Mouse (Mus musculus) testis, adult 2 months (tissue): ENCODE data around the gene Cpsf4l.

Source experiments
- CTCF ChIP-seq: fragments of 200-500 bp; IDR thresholded peaks from 2 replicates; pipeline ENCODE4 v1.5.1; 2012; ENCODE audit warnings: low read depth, mild to moderate bottlenecking, inconsistent platforms, low read length, moderate library complexity; ENCODE audit not compliant: control insufficient read depth, insufficient read depth, insufficient replicate concordance
- POLR2A ChIP-seq: fragments of 200-500 bp; IDR thresholded peaks from 2 replicates; pipeline ENCODE4 v1.6.1; 2012; ENCODE audit warnings: low read depth, mild to moderate bottlenecking, inconsistent platforms, low read length, moderate library complexity; ENCODE audit not compliant: control insufficient read depth

GRCm38 (mm10) chr11:113684707-113685426 lies 24.9 kb downstream of the Cpsf4l start:
- no peak for TF ChIP-seq POLR2A
- TF ChIP-seq CTCF = no peak
